Mouse (Mus musculus): ENCODE measurements at regions not wholly inside any gene's neighbourhood (a gene's known extent, or its start where the extent isn't known, plus 50 kb on each side); places are given as distances from the start of the nearest gene placed in this dataset.

GRCm38 (mm10) chr11:65475821-65476540 lies 206.2 kb upstream of the Myocd start:
- TF ChIP-seq CTCF (IDR thresholded peaks at IDR 0.05; ENCODE audit: borderline replicate concordance, insufficient read depth, low read depth, low read length) (no peak), POLR2A (IDR thresholded peaks at IDR 0.05; ENCODE audit: borderline replicate concordance, insufficient read depth, low read length) (no peak)
